Mouse (Mus musculus) myocyte (in vitro differentiated cells): ENCODE measurements around the gene Chuk. TPM values are rescaled to one million over a fixed set of nuclear protein-coding genes. Genes with fewer than 3 reads are reported as not detected.

Source experiments
- H3K27me3 ChIP-seq: one replicate; pipeline ENCODE4 v1.6.1; 2011; ENCODE audit not compliant: control insufficient read depth, insufficient read depth, insufficient read length
- H3K36me3 ChIP-seq: one replicate; pipeline ENCODE4 v1.6.1; 2011; ENCODE audit not compliant: control insufficient read depth, insufficient read depth
- H3K4me2 ChIP-seq: one replicate; pipeline ENCODE4 v1.6.1; 2011; ENCODE audit warnings: low read depth, control low read depth
- H3K4me3 ChIP-seq: one replicate; pipeline ENCODE4 v1.5.1; 2011; ENCODE audit warnings: mild to moderate bottlenecking, control low read depth, moderate library complexity
- H3K79me2 ChIP-seq: one replicate; pipeline ENCODE4 v1.6.1; 2011; ENCODE audit not compliant: control insufficient read depth, insufficient read depth
- H3ac ChIP-seq: one replicate; pipeline ENCODE4 v1.6.1; 2011; ENCODE audit not compliant: control insufficient read depth, insufficient read length
- CEBPB ChIP-seq: IDR thresholded peaks from 2 replicates; pipeline ENCODE4 v1.6.1; 2011; ENCODE audit warnings: mild to moderate bottlenecking, moderate library complexity; ENCODE audit not compliant: poor library complexity, insufficient read depth, severe bottlenecking
- E2F4 ChIP-seq: IDR thresholded peaks from one replicate; pipeline ENCODE4 v1.6.1; 2011; ENCODE audit warnings: mild to moderate bottlenecking, control low read depth, moderate library complexity; ENCODE audit not compliant: insufficient read depth
- MAX ChIP-seq: IDR thresholded peaks from one replicate; pipeline ENCODE4 v1.6.1; 2011; ENCODE audit warnings: low read depth, mild to moderate bottlenecking, control low read depth
- MYOD1 ChIP-seq, 3 experiments: IDR thresholded peaks; one replicate each; pipeline ENCODE4 v1.6.1; 2011; ENCODE audit warnings: control low read depth in 2 of 3, low read depth in 2 of 3, mild to moderate bottlenecking in 2 of 3, moderate library complexity in 1 of 3; ENCODE audit not compliant: insufficient read length in 2 of 3, control insufficient read depth in 1 of 3
- MYOG ChIP-seq, 3 experiments: IDR thresholded peaks; one replicate each; pipeline ENCODE4 v1.6.1; 2011; ENCODE audit warnings: control low read depth in 2 of 3, low read depth in 2 of 3, mild to moderate bottlenecking in 2 of 3; ENCODE audit not compliant: insufficient read length in 2 of 3, control insufficient read depth in 1 of 3, insufficient read depth in 1 of 3
- POLR2A ChIP-seq: IDR thresholded peaks from one replicate; pipeline ENCODE4 v1.6.1; 2011; ENCODE audit warnings: low read depth, mild to moderate bottlenecking, control low read depth, moderate library complexity; ENCODE audit not compliant: insufficient read length
- POLR2AphosphoS2 ChIP-seq: IDR thresholded peaks from one replicate; pipeline ENCODE4 v1.6.1; 2011; ENCODE audit warnings: low read depth, control low read depth; ENCODE audit not compliant: insufficient read length
- REST ChIP-seq: IDR thresholded peaks from one replicate; pipeline ENCODE4 v1.6.1; 2011; ENCODE audit warnings: mild to moderate bottlenecking, control low read depth, moderate library complexity; ENCODE audit not compliant: insufficient read depth, insufficient read length
- SRF ChIP-seq: IDR thresholded peaks from one replicate; pipeline ENCODE4 v1.6.1; 2011; ENCODE audit warnings: low read depth; ENCODE audit not compliant: control insufficient read depth, insufficient read length
- TCF12 ChIP-seq: IDR thresholded peaks from one replicate; pipeline ENCODE4 v1.6.1; 2011; ENCODE audit warnings: mild to moderate bottlenecking, control low read depth; ENCODE audit not compliant: poor library complexity, insufficient read depth, severe bottlenecking
- TCF3 ChIP-seq: IDR thresholded peaks from one replicate; pipeline ENCODE4 v1.6.1; 2011; ENCODE audit warnings: low read depth, control low read depth; ENCODE audit not compliant: insufficient read length
- USF1 ChIP-seq: IDR thresholded peaks from one replicate; pipeline ENCODE4 v1.6.1; 2011; ENCODE audit warnings: low read depth, mild to moderate bottlenecking, control low read depth, moderate library complexity
- polyA plus RNA-seq: library from polyadenylated mRNA; unstranded; fragments of >200 nt; fragmentation: generic; extraction: Trizol; gene quantifications from one replicate; pipeline ENCODE4 v1.2.1, GENCODE M21; 2012; ENCODE audit warnings: missing spikeins

Chuk gene
- polyA plus RNA-seq, 1 experiment: 12.2 TPM

DNA sequence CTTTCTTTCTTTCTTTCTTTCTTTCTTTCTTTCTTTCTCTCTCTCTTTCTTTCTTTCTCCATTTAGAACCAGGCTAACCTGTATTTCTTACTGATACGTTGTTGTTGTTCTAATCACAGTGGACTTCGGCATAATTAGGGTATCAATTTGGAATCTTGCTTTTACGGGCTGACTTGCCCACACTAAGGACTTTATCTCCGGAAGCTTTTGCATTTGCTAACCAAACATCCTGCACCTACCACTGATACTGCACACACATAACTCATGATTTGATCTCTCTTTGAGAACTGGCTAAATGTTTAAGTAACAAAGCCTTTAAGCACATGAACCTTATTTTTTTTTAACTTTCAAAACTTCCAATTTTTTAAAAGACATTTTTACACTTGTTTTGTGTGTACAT lies 56.9 kb downstream of the Chuk start:
- no peak overlapping the region for H3ac ChIP-seq
- TF ChIP-seq TCF12 (no peak), POLR2AphosphoS2 (no peak), TCF3 (no peak), MYOG (IDR thresholded peaks at IDR 0.05; ENCODE audit: control insufficient read depth in 1 of 3, insufficient read depth in 1 of 3, insufficient read length in 2 of 3, low read depth in 2 of 3) (no peak), SRF (no peak), MYOD1 (IDR thresholded peaks at IDR 0.05; ENCODE audit: control insufficient read depth in 1 of 3, insufficient read length in 2 of 3, low read depth in 2 of 3) (no peak), CEBPB (no peak), E2F4 (no peak), REST (no peak), POLR2A (no peak), USF1 (no peak), MAX (no peak)
- no peak overlapping the region for H3K4me2 ChIP-seq
- no peak overlapping the region for H3K4me3 ChIP-seq
- H3K36me3 ChIP-seq: peaks cover 32% of the 10 kb centered on the region
- no peaks in the 10 kb centered on the region for H3K79me2 ChIP-seq
- no peaks in the 10 kb centered on the region for H3K27me3 ChIP-seq

GRCm38 (mm10) chr19:44049282-44049681 lies 58.0 kb downstream of the Chuk start:
- Histone ChIP-seq H3K4me2 (no peak overlapping the region), H3K79me2 (no peaks in the 10 kb centered on the region), H3K36me3 (peaks cover 35% of the 10 kb centered on the region), H3K4me3 (no peak overlapping the region), H3ac (no peak overlapping the region), H3K27me3 (no peaks in the 10 kb centered on the region)
- TF ChIP-seq MYOG (IDR thresholded peaks at IDR 0.05; ENCODE audit: control insufficient read depth in 1 of 3, insufficient read depth in 1 of 3, insufficient read length in 2 of 3, low read depth in 2 of 3): no peak
- TF ChIP-seq TCF12: no peak
- no peak for TF ChIP-seq USF1
- TF ChIP-seq SRF: no peak
- TF ChIP-seq REST: no peak
- no peak for TF ChIP-seq POLR2AphosphoS2

DNA sequence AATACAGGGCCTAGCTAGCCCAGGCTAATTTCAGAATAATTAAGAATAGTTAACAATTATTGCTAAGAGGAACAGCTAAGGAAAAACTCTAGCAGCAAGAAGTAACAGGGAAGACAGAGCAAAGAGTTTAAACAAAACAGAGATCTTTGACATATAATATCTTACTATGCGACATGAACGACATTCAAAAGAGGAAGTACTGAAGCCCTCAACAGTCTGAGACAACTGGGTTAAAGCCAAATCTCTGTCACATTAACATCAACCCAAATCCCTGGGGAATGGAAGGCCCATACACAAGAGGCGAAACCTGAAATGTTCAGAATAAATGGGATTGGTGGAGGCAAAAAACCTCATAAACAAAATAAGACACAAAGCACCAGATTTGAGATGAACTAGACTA lies 61.4 kb downstream of the Chuk start:
- no peak overlapping the region for H3ac ChIP-seq
- no peak overlapping the region for H3K4me2 ChIP-seq
- no peaks in the 10 kb centered on the region for H3K79me2 ChIP-seq
- TF ChIP-seq TCF12: no peak
- no peak for TF ChIP-seq POLR2A
- no peak for TF ChIP-seq SRF
- no peak for TF ChIP-seq MYOD1 (IDR thresholded peaks at IDR 0.05; ENCODE audit: control insufficient read depth in 1 of 3, insufficient read length in 2 of 3, low read depth in 2 of 3)
- TF ChIP-seq USF1: no peak
- no peak for TF ChIP-seq CEBPB
- TF ChIP-seq REST: no peak
- no peak for TF ChIP-seq POLR2AphosphoS2
- no peak for TF ChIP-seq E2F4
- TF ChIP-seq MYOG (IDR thresholded peaks at IDR 0.05; ENCODE audit: control insufficient read depth in 1 of 3, insufficient read depth in 1 of 3, insufficient read length in 2 of 3, low read depth in 2 of 3): no peak
- TF ChIP-seq TCF3: no peak
- no peak for TF ChIP-seq MAX
- H3K27me3 ChIP-seq: no peaks in the 10 kb centered on the region
- peaks cover 27% of the 10 kb centered on the region for H3K36me3 ChIP-seq
- H3K4me3 ChIP-seq: no peak overlapping the region

GRCm38 (mm10) chr19:44042121-44042520 lies 65.2 kb downstream of the Chuk start:
- Histone ChIP-seq H3K36me3 (peaks cover 35% of the 10 kb centered on the region), H3K27me3 (no peaks in the 10 kb centered on the region)
- no peak for TF ChIP-seq TCF3
- TF ChIP-seq E2F4: no peak
- TF ChIP-seq POLR2AphosphoS2: no peak
- no peak for TF ChIP-seq MYOG (IDR thresholded peaks at IDR 0.05; ENCODE audit: control insufficient read depth in 1 of 3, insufficient read depth in 1 of 3, insufficient read length in 2 of 3, low read depth in 2 of 3)
- TF ChIP-seq MYOD1 (IDR thresholded peaks at IDR 0.05; ENCODE audit: control insufficient read depth in 1 of 3, insufficient read length in 2 of 3, low read depth in 2 of 3): no peak

DNA sequence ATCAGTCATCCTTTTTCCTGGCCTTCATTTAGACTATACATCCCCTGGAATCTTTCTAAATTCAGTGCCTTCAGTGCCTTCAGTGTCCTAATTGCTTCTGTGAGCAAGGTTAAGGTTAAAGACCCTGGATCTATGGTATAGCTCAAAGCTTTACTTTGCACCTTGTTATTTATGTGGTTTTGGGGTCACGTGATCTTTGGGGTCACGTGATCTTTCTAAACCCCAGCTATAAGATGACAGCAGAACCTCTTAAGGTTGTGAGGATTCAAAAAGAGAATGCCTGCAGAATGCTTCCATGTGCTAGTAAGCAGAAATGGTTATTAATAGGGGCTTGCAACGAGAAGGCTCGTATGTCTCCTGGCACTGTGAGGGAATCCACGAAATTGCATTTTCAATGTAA lies 73.9 kb downstream of the Chuk start:
- TF ChIP-seq USF1 (peak; percentile 4), E2F4 (no peak)
- no peak overlapping the region for H3K4me3 ChIP-seq

More at GRCm38 (mm10) chr19:44042121-44042520, 65.2 kb downstream of the Chuk start:
- Histone ChIP-seq H3ac (no peak overlapping the region), H3K4me2 (no peak overlapping the region), H3K4me3 (no peak overlapping the region), H3K79me2 (no peaks in the 10 kb centered on the region)

More for the DNA sequence above, 73.9 kb downstream of the Chuk start:
- H3K36me3 ChIP-seq: peaks cover 10% of the 10 kb centered on the region
- H3K4me2 ChIP-seq: no peak overlapping the region
- H3K79me2 ChIP-seq: no peaks in the 10 kb centered on the region
- H3K27me3 ChIP-seq: no peaks in the 10 kb centered on the region
- no peak overlapping the region for H3ac ChIP-seq
